Mouse (Mus musculus) midbrain, embryonic 15.5 days (tissue): ENCODE measurements around the gene Mylpf. TPM values are rescaled to one million over a fixed set of nuclear protein-coding genes. Genes with fewer than 3 reads are reported as not detected.
A peak's percentile ranks its signal among the peaks of the same experiment; 100 is the strongest.
"Not testable (repeated sequence)": the region's sequence is repeated elsewhere in the genome, so short reads cannot be mapped to it uniquely, and the experiment has no call there.

ENCODE experiments used
- ATAC-seq: fragments of 200-750 bp; cut with Nextera tagmentation; replicated peaks from 2 replicates; pipeline ENCODE4 v1.8.0; 2017; ENCODE audit warnings: moderate TSS enrichment
- H3K27ac ChIP-seq: fragments of 300-500 bp; sonication (generic); 2 replicates; pipeline ENCODE4 v1.5.1; 2015; ENCODE audit warnings: mild to moderate bottlenecking, inconsistent platforms
- H3K27me3 ChIP-seq: fragments of 300-500 bp; sonication (generic); replicated peaks from 2 replicates; pipeline ENCODE4 v1.6.1; 2015; ENCODE audit warnings: inconsistent platforms
- H3K36me3 ChIP-seq: fragments of 300-500 bp; sonication (generic); replicated peaks from 2 replicates; pipeline ENCODE4 v1.6.1; 2015; ENCODE audit warnings: inconsistent platforms
- H3K4me1 ChIP-seq: fragments of 300-500 bp; sonication (generic); 2 replicates; pipeline ENCODE4 v1.6.1; 2015; ENCODE audit warnings: inconsistent platforms
- H3K4me2 ChIP-seq: fragments of 300-500 bp; sonication (generic); 2 replicates; pipeline ENCODE4 v1.6.1; 2015; ENCODE audit warnings: inconsistent platforms, mild to moderate bottlenecking, moderate library complexity
- H3K4me3 ChIP-seq: fragments of 300-500 bp; sonication (generic); 2 replicates; pipeline ENCODE4 v1.5.1; 2015; ENCODE audit warnings: mild to moderate bottlenecking, inconsistent platforms
- H3K9ac ChIP-seq: fragments of 300-500 bp; sonication (generic); 2 replicates; pipeline ENCODE4 v1.6.1; 2015; ENCODE audit warnings: mild to moderate bottlenecking, inconsistent platforms
- H3K9me3 ChIP-seq: fragments of 300-500 bp; sonication (generic); 2 replicates; pipeline ENCODE4 v1.6.1; 2016; ENCODE audit warnings: inconsistent platforms
- WGBS: fragments of 180-500 bp; shearing (Covaris S2); methylation state at CpG from one replicate; pipeline ENCODE4 v1.1.7; 2015; ENCODE audit warnings: mixed read lengths; 5-methylcytosine and 5-hydroxymethylcytosine counted together
- polyA plus RNA-seq: library from polyadenylated mRNA; unstranded; fragments of >200 nt; fragmentation: Nextera tagmentation; extraction: Ambion mirVana; gene quantifications from 2 replicates; pipeline ENCODE4 v1.2.1, GENCODE M21; 2015

Mylpf gene
- polyA plus RNA-seq, 1 experiment from 2014 or later = 3.9 TPM

- H3K4me2 ChIP-seq = peak overlapping the region; percentile 62
- peak overlapping the region; percentile 97 for H3K4me3 ChIP-seq
- H3K27me3 ChIP-seq = no peaks in the 10 kb centered on the region
- peaks cover 32% of the 10 kb centered on the region for H3K36me3 ChIP-seq
- WGBS = 0% methylated on average over 27 of the region's 27 CpGs
- H3K9ac ChIP-seq = peak overlapping the region; percentile 99
- H3K9me3 ChIP-seq = no peaks in the 10 kb centered on the region
- peaks cover 40% of the 10 kb centered on the region for H3K4me1 ChIP-seq
- peak; percentile 48 for ATAC-seq
- H3K27ac ChIP-seq = peak overlapping the region; percentile 99
Measured at GRCm38 (mm10) chr7:127233368-127233749, 24.7 kb downstream of the Mylpf start.

DNA sequence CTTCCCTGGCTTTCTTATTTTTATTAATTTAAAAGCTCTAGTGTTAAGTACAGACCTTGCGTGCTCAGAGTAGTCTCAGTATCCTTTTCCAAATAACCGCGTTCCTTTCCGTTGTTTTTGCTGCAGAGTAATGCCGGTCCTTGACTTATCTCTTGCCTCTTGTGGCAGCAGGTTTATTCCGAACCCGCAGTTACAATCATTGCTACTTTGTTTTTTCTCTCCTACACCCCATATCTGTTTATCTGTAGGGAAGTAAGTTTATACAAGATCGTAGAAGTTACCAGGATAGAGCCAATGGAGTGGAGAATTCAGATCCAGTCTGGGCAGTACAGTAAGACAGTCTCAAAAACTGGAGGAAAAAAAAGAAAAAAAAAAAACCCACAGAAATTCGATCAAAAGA lies 25.1 kb downstream of the Mylpf start:
- Histone ChIP-seq H3K9me3 (no peaks in the 10 kb centered on the region), H3K27ac (peak overlapping the region; percentile 99), H3K9ac (peak overlapping the region; percentile 99), H3K4me3 (peak overlapping the region; percentile 97), H3K4me2 (peak overlapping the region; percentile 62), H3K4me1 (peaks cover 40% of the 10 kb centered on the region), H3K36me3 (peaks cover 36% of the 10 kb centered on the region), H3K27me3 (no peaks in the 10 kb centered on the region)
- ATAC-seq = no peak
- 9% methylated on average over 9 of the region's 9 CpGs for WGBS

DNA sequence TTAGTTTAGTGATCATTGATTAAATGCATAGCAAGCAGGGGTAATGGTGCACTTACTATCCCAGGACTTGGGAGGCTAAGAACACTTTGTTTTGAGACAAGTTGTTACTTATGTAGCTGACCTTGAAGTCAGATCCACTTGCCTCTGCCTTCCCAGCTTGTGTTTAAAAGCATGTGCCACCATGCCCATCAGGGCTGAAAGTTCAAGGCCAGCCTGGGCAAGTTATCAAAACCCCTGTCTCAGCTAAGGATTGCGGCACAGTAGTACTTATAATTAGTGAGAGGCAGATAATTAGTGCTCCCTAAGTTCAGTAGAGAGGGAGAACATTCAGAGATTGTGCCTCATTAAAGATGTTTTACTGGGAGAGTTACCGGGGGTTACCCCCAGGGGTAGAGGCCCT lies 26.1 kb downstream of the Mylpf start:
- ATAC-seq = no peak
- Histone ChIP-seq H3K27ac (no peak overlapping the region), H3K27me3 (no peaks in the 10 kb centered on the region), H3K9me3 (no peaks in the 10 kb centered on the region), H3K36me3 (peaks cover 38% of the 10 kb centered on the region), H3K4me2 (peak overlapping the region; percentile 62), H3K4me1 (peaks cover 38% of the 10 kb centered on the region), H3K9ac (no peak overlapping the region), H3K4me3 (no peak overlapping the region)
- WGBS = 94% methylated on average over 2 of the region's 2 CpGs

GRCm38 (mm10) chr7:127243361-127243867 lies 34.7 kb downstream of the Mylpf start:
- H3K4me2 ChIP-seq = peak overlapping the region; percentile 90
- H3K4me3 ChIP-seq = peak overlapping the region; percentile 97
- no peaks in the 10 kb centered on the region for H3K9me3 ChIP-seq
- no peaks in the 10 kb centered on the region for H3K27me3 ChIP-seq
- WGBS = 46% methylated on average over 2 of the region's 2 CpGs
- H3K36me3 ChIP-seq = peaks cover 10% of the 10 kb centered on the region; the same call in 1 of the 2 replicates
- H3K4me1 ChIP-seq = peaks cover 26% of the 10 kb centered on the region
- H3K9ac ChIP-seq = peak overlapping the region; percentile 79; the same call in 1 of the 2 replicates
- ATAC-seq = 0 out of 2 replicates have a peak, but pooled peaks have one; percentile 1
- peak overlapping the region; percentile 81; the same call in 1 of the 2 replicates for H3K27ac ChIP-seq

GRCm38 (mm10) chr7:127243870-127244657 lies 35.4 kb downstream of the Mylpf start, which contains the start of gene Zfp771:
Gene Zfp771, plus strand, starts transcription at chr7:127244274.
- peaks cover 5% of the 10 kb centered on the region; the same call in 1 of the 2 replicates for H3K36me3 ChIP-seq
- 1% methylated on average over 56 of the region's 56 CpGs for WGBS
- ATAC-seq = peak; percentile 94
- H3K9ac ChIP-seq = peak within 1 kb of the TSS; percentile 79
- H3K9me3 ChIP-seq = no peaks in the 10 kb centered on the region
- H3K4me2 ChIP-seq = peak within 1 kb of the TSS; percentile 90
- no peaks in the 10 kb centered on the region for H3K27me3 ChIP-seq
- H3K4me3 ChIP-seq = peak within 1 kb of the TSS; percentile 97
- peaks cover 26% of the 10 kb centered on the region for H3K4me1 ChIP-seq
- peak within 1 kb of the TSS; percentile 81 for H3K27ac ChIP-seq

- peak overlapping the region; percentile 97 for H3K4me3 ChIP-seq
- WGBS = 14% methylated on average over 25 of the region's 33 CpGs
- H3K9me3 ChIP-seq = no peaks in the 10 kb centered on the region
- H3K27me3 ChIP-seq = no peaks in the 10 kb centered on the region
- peak overlapping the region; percentile 81 for H3K27ac ChIP-seq
- peak overlapping the region; percentile 79 for H3K9ac ChIP-seq
- H3K36me3 ChIP-seq = 0 out of 2 replicates have a peak, but pooled peaks cover 5% of the 10 kb centered on the region
- peak overlapping the region; percentile 90 for H3K4me2 ChIP-seq
- peak; percentile 77 for ATAC-seq
- H3K4me1 ChIP-seq = peaks cover 26% of the 10 kb centered on the region
Measured at GRCm38 (mm10) chr7:127244658-127245510, 36.2 kb downstream of the Mylpf start.

DNA sequence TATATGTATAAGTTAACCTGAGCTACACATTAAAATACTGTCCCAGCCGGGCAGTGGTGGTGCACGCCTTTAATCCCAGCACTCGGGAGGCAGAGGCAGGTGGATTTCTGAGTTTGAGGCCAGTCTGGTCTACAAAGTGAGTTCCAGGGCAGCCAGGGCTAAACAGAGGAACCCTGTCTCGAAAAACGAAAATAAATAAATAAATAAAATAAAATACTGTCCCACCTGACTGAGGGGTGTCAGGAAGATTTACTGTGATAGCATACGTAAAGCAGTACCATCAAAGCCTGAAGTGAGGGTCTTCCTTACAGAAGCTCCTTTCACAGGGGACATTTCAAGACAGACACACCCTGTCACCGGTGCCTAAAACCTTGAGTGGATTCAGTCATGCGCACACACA lies 41.8 kb downstream of the Mylpf start:
- not testable (repeated sequence) for H3K36me3 ChIP-seq, H3K4me2 ChIP-seq, H3K4me3 ChIP-seq, H3K27ac ChIP-seq, H3K27me3 ChIP-seq, H3K9me3 ChIP-seq, ATAC-seq, H3K9ac ChIP-seq
- 89% methylated on average over 8 of the region's 8 CpGs for WGBS
- H3K4me1 ChIP-seq = peaks cover 22% of the 10 kb centered on the region

- H3K36me3 ChIP-seq = no peaks in the 10 kb centered on the region
- H3K4me3 ChIP-seq = no peak overlapping the region
- H3K9ac ChIP-seq = no peak overlapping the region
- no peak for ATAC-seq
- H3K27me3 ChIP-seq = no peaks in the 10 kb centered on the region
- H3K27ac ChIP-seq = no peak overlapping the region
- no peaks in the 10 kb centered on the region for H3K9me3 ChIP-seq
- H3K4me1 ChIP-seq = peaks cover 11% of the 10 kb centered on the region
- 95% methylated on average over 2 of the region's 2 CpGs for WGBS
- H3K4me2 ChIP-seq = no peak overlapping the region
Measured at GRCm38 (mm10) chr7:127252414-127252813, 43.7 kb downstream of the Mylpf start.

GRCm38 (mm10) chr7:127253341-127253740 lies 44.7 kb downstream of the Mylpf start:
- H3K9me3 ChIP-seq = no peaks in the 10 kb centered on the region
- WGBS = 85% methylated on average over 6 of the region's 6 CpGs

GRCm38 (mm10) chr7:127253821-127254769 lies 45.4 kb downstream of the Mylpf start:
- under 1% methylated on average over 135 of the region's 136 CpGs for WGBS
- H3K9me3 ChIP-seq = no peaks in the 10 kb centered on the region
- ATAC-seq = peak; percentile 96

More at GRCm38 (mm10) chr7:127253341-127253740, 44.7 kb downstream of the Mylpf start:
- Histone ChIP-seq H3K27me3 (no peaks in the 10 kb centered on the region), H3K36me3 (no peaks in the 10 kb centered on the region), H3K4me2 (peak overlapping the region; percentile 89), H3K4me1 (peaks cover 11% of the 10 kb centered on the region), H3K27ac (peak overlapping the region; percentile 92), H3K9ac (peak overlapping the region; percentile 71), H3K4me3 (peak overlapping the region; percentile 66)
- ATAC-seq = no peak; the same call in 1 of the 2 replicates

DNA sequence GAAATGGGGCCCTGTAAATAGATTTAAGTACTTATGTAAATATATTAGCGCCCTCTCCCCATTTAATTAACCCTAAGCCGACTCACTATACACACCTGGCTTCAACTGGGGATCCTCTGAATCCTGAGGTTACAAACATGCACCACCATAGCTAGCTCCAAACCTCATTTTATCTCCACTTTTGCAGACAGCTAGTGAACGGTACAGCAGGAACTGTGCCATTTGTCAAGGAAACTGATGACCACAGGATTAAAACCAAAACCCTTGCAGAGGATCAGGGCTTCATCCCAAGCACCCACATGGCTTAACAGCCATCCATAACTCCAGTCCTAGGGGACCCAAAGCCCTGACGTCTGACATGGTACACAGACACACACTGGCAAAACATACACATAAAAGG lies 46.3 kb downstream of the Mylpf start:
- no peaks in the 10 kb centered on the region for H3K9me3 ChIP-seq
- peak overlapping the region; percentile 92 for H3K27ac ChIP-seq
- peak overlapping the region; percentile 71 for H3K9ac ChIP-seq
- H3K36me3 ChIP-seq = no peaks in the 10 kb centered on the region
- WGBS = 36% methylated on average over 4 of the region's 4 CpGs
- H3K4me3 ChIP-seq = peak overlapping the region; percentile 66
- H3K4me2 ChIP-seq = peak overlapping the region; percentile 89
- H3K4me1 ChIP-seq = peaks cover 22% of the 10 kb centered on the region
- H3K27me3 ChIP-seq = no peaks in the 10 kb centered on the region
- no peak for ATAC-seq

More at GRCm38 (mm10) chr7:127253821-127254769, 45.4 kb downstream of the Mylpf start:
- Histone ChIP-seq H3K4me1 (peaks cover 13% of the 10 kb centered on the region), H3K36me3 (no peaks in the 10 kb centered on the region), H3K27me3 (no peaks in the 10 kb centered on the region), H3K9ac (peak overlapping the region; percentile 71), H3K4me2 (peak overlapping the region; percentile 89), H3K27ac (peak overlapping the region; percentile 92), H3K4me3 (peak overlapping the region; percentile 66)
